Mouse (Mus musculus): Measurements from ENCODE around the gene Rbm24.

GRCm38 (mm10) chr13:46433880-46434560 is 15.8 kb downstream of the Rbm24 start:
- TF ChIP-seq CTCF (IDR thresholded peaks at IDR 0.05; ENCODE audit: low read depth) (no peak), EP300 (IDR thresholded peaks at IDR 0.05; ENCODE audit: low read depth) (no peak)

All from liver, postnatal 0 days (tissue).